Mouse (Mus musculus): ENCODE data around the gene Raf1. TPM values are rescaled to one million over a fixed set of nuclear protein-coding genes. Genes with fewer than 3 reads are reported as not detected.
A peak's percentile ranks its signal among the peaks of the same experiment; 100 is the strongest.

The Raf1 gene
- total and polyA plus RNA-seq, 3 experiments: 79.3 to 80.7 TPM; not detected in 1

DNA sequence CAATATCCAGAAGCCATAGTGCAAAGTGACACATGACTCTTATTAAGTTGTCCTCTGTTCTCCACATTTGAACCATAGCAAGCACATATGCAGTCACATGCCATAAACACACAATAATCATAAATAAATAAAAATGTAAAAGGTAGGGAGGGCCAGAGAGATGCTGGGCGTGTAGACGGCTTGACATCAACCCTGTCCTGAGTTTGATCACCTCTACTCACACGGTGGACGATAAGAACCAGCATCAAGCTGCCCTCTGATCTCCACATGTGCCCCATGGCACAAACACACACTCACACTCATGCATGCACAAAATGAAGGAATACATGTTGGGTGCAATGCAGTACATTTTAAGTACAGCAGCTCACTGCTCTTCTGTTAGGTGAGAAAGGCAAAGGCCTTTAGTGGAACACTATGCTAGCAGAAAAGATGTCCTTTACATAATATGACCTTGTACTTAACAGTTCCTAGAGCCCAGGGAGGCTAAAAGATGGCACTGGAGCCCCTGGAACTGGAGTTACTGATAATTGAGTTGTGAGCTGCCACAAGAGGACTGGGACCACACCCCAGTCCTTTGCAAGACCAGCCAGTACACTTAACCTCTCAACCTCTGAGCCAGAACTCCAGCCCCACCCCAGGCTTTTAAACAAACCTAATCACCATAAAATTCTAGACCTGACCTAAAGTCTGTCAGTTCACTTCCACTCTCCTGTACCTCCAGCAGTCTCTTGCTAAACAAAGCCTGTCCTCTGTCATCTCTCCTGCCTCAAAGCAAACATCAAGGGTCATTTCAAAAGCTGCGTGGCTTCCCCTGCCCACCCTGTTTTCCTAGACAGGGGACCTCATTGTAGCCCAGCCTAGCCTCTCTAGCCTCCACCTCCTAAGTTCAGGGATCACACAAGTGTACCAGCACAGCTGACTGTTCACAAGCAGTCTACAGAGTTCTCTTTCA is 25.7 kb downstream of the Raf1 start:
- peak; percentile 71 for DNase-seq (ENCODE audit: low read depth, low spot score)
- Histone ChIP-seq H3K9me3 (replicated peaks; ENCODE audit: insufficient read depth, low read length) (no peaks in the 10 kb centered on the region), H3K9ac (ENCODE audit: control insufficient read depth, low read depth, low read length, poor library complexity, severe bottlenecking) (peak overlapping the region; percentile 27)
- TF ChIP-seq SMC3 (IDR thresholded peaks at IDR 0.05; ENCODE audit: low read depth, low read length): no peak
- no peak for TF ChIP-seq CHD2 (IDR thresholded peaks at IDR 0.05; ENCODE audit: low read length)
- no peak for TF ChIP-seq JUND (IDR thresholded peaks at IDR 0.05; ENCODE audit: low read depth, low read length)
- TF ChIP-seq MYC (IDR thresholded peaks at IDR 0.05; ENCODE audit: low read depth, low read length): 0 out of 2 replicates have a peak, but pooled peaks have one; percentile 14
- no peak for TF ChIP-seq ZNF384 (IDR thresholded peaks at IDR 0.05; ENCODE audit: low read depth, low read length)
- TF ChIP-seq ELF1 (IDR thresholded peaks at IDR 0.05; ENCODE audit: low read depth, low read length): no peak
- TF ChIP-seq SIN3A (IDR thresholded peaks at IDR 0.05; ENCODE audit: low read length): peak; percentile 52; the same call in 1 of the 2 replicates
- no peak for TF ChIP-seq MEF2A (IDR thresholded peaks at IDR 0.05; ENCODE audit: extremely low read depth, insufficient replicate concordance, low read depth, low read length, poor library complexity, severe bottlenecking)
- no peak for TF ChIP-seq TAL1 (IDR thresholded peaks at IDR 0.05; ENCODE audit: low read length)
- 0 out of 2 replicates have a peak, but pooled peaks have one; percentile 21 for TF ChIP-seq MAZ (IDR thresholded peaks at IDR 0.05; ENCODE audit: low read depth, low read length)
- no peak for TF ChIP-seq TCF12 (IDR thresholded peaks at IDR 0.05; ENCODE audit: low read depth, low read length)
- TF ChIP-seq HCFC1 (IDR thresholded peaks at IDR 0.05; ENCODE audit: low read depth, low read length): no peak
- TF ChIP-seq E2F4 (IDR thresholded peaks at IDR 0.05; ENCODE audit: borderline replicate concordance, low read depth, low read length): no peak
- 0 out of 2 replicates have a peak, but pooled peaks have one; percentile 19 for TF ChIP-seq NELFE (IDR thresholded peaks at IDR 0.05; ENCODE audit: low read depth, low read length)
- TF ChIP-seq MAX (IDR thresholded peaks at IDR 0.05; ENCODE audit: low read length): no peak
- no peak for TF ChIP-seq ZC3H11A (IDR thresholded peaks at IDR 0.05; ENCODE audit: low read depth, low read length)
- TF ChIP-seq BHLHE40 (IDR thresholded peaks at IDR 0.05; ENCODE audit: borderline replicate concordance, low read depth, low read length): no peak
- no peak for TF ChIP-seq KAT2A (conservative IDR thresholded peaks at IDR 0.05; ENCODE audit: low read depth, low read length)
- TF ChIP-seq GABPA (IDR thresholded peaks at IDR 0.05; ENCODE audit: low read depth, low read length): no peak
- no peak for TF ChIP-seq UBTF (IDR thresholded peaks at IDR 0.05; ENCODE audit: borderline replicate concordance, insufficient read depth, low read depth, low read length)
- peak; percentile 3; the same call in 1 of the 2 replicates for TF ChIP-seq ETS1 (IDR thresholded peaks at IDR 0.05; ENCODE audit: low read depth, low read length)
- no peak for TF ChIP-seq POLR2AphosphoS5 (IDR thresholded peaks at IDR 0.05; ENCODE audit: borderline replicate concordance, low read depth, low read length)
- no peak for TF ChIP-seq ZMIZ1 (IDR thresholded peaks at IDR 0.05; ENCODE audit: low read depth, low read length)
- TF ChIP-seq MXI1 (IDR thresholded peaks at IDR 0.05; ENCODE audit: low read depth, low read length): no peak; the same call in 1 of the 2 replicates
- peak; percentile 44; the same call in 1 of the 2 replicates for TF ChIP-seq GATA1 (IDR thresholded peaks at IDR 0.05; ENCODE audit: low read depth, low read length)
- TF ChIP-seq POLR2AphosphoS2 (IDR thresholded peaks at IDR 0.05; ENCODE audit: low read length): no peak
- TF ChIP-seq USF2 (IDR thresholded peaks at IDR 0.05; ENCODE audit: borderline replicate concordance in 1 of 2, insufficient read depth in 1 of 2, low read depth in 1 of 2, low read length in 2 of 2): no peak
- no peak for TF ChIP-seq ZKSCAN1 (IDR thresholded peaks at IDR 0.05; ENCODE audit: low read depth, low read length)
- TF ChIP-seq CTCF (IDR thresholded peaks at IDR 0.05 in 2 of 3, conservative IDR thresholded peaks at IDR 0.05 in 1 of 3; ENCODE audit: control insufficient read depth in 1 of 3, insufficient read depth in 1 of 3, low read depth in 2 of 3, low read length in 3 of 3, poor library complexity in 1 of 3, severe bottlenecking in 1 of 3): no peak
- TF ChIP-seq EP300 (IDR thresholded peaks at IDR 0.05; ENCODE audit: low read depth in 1 of 2, low read length in 2 of 2): no peak
- no peak for TF ChIP-seq POLR2A (IDR thresholded peaks at IDR 0.05; ENCODE audit: control insufficient read depth in 1 of 2, insufficient read depth in 1 of 2, low read depth in 1 of 2, low read length in 2 of 2, poor library complexity in 1 of 2)
- TF ChIP-seq MAFK (IDR thresholded peaks at IDR 0.05; ENCODE audit: borderline replicate concordance, low read depth, low read length): no peak
- TF ChIP-seq NRF1 (IDR thresholded peaks at IDR 0.05; ENCODE audit: insufficient read depth, low read depth, low read length, poor library complexity, severe bottlenecking): no peak
- no peak for TF ChIP-seq MYB (IDR thresholded peaks at IDR 0.05; ENCODE audit: low read depth, low read length)
- no peak for TF ChIP-seq TBP (IDR thresholded peaks at IDR 0.05; ENCODE audit: low read depth, low read length)

More for the DNA sequence above, 25.7 kb downstream of the Raf1 start:
- Histone ChIP-seq H3K27ac (ENCODE audit: control insufficient read depth, low read depth, low read length) (peak overlapping the region; percentile 46), H3K79me2 (ENCODE audit: control insufficient read depth, insufficient read depth, low read length, poor library complexity) (peaks cover 63% of the 10 kb centered on the region), H3K4me3 (ENCODE audit: control insufficient read depth in 1 of 2, insufficient read depth in 1 of 2, low read depth in 2 of 2, low read length in 2 of 2) (peak overlapping the region in 1 of 2 experiments; percentile 62; a peak in 2 of 4 replicates), H3K27me3 (ENCODE audit: control insufficient read depth in 1 of 2, insufficient read depth in 2 of 2, low read length in 2 of 2) (no peaks in the 10 kb centered on the region), H3K4me1 (ENCODE audit: control insufficient read depth in 1 of 2, insufficient read depth in 2 of 2, low read length in 2 of 2) (peaks cover 41 to 44% of the 10 kb centered on the region in 2 experiments), H3K36me3 (ENCODE audit: control insufficient read depth in 1 of 2, insufficient read depth in 2 of 2, low read length in 2 of 2) (peaks cover 0 to 59% of the 10 kb centered on the region in 2 experiments; a peak in 3 of 4 replicates)

Measured in MEL (cell line).